Mouse (Mus musculus) A20 (cell line): Measurements from ENCODE around the gene Akap6.
A peak's percentile ranks its signal among the peaks of the same experiment; 100 is the strongest.

Experiments used
- DNase-seq: peaks from one replicate; pipeline ENCODE4 v3.0.0-alpha.2; 2011; ENCODE audit warnings: low read depth, low spot score

The Akap6 gene

GRCm38 (mm10) chr12:52781066-52781465 lies 81.9 kb downstream of the Akap6 start:
- no peak for DNase-seq

DNA sequence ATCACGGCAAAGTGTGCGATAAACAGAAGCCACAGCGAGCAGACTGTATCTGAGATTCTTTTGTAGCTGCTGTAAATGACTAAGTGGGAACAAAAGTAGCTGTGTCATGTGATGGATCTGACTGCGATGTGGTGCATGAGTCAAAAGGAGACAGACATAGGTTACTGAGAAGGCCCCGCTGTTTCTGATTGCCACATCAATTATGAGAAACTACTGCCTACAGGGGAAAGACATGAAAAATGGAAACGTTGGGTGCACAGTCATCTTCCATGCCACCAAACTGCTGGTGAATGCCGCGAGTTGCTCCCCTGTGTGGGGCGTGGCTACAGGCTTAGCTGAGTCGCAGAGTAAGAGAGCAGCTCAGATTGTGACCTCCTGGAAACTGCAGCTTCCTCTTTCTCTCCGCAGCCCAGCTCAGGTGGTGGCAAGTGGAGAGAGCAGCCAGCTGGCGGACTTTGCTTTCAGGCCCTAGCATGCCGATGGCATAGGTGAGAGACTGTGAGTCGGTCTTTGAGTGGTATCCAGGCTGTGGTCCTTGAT lies 83.8 kb downstream of the Akap6 start:
- DNase-seq = peak; percentile 91

DNA sequence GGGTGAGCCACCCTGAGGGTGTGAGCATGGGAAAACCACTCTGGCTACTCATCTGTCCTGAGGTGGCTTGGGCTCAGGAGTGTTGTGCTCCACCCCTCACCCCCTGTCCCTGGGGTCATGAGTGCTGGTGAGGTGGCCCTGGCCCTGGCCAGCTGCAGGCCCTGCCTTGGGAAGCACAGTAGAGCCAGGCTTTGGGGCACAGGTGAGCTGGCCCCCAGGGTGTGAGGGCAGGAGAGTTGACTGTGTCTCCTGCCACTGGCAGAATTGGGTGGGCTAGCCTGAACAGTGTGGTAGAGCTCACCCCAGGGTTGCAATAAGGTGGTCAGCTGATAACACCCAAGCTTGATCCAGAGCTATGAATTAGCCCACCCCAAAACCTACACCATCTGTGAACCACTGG lies 86.0 kb downstream of the Akap6 start:
- no peak for DNase-seq

- DNase-seq = no peak
Observed at GRCm38 (mm10) chr12:52790350-52790768, 91.2 kb downstream of the Akap6 start.

- DNase-seq = no peak
Observed at GRCm38 (mm10) chr12:52794131-52794530, 94.9 kb downstream of the Akap6 start.

DNA sequence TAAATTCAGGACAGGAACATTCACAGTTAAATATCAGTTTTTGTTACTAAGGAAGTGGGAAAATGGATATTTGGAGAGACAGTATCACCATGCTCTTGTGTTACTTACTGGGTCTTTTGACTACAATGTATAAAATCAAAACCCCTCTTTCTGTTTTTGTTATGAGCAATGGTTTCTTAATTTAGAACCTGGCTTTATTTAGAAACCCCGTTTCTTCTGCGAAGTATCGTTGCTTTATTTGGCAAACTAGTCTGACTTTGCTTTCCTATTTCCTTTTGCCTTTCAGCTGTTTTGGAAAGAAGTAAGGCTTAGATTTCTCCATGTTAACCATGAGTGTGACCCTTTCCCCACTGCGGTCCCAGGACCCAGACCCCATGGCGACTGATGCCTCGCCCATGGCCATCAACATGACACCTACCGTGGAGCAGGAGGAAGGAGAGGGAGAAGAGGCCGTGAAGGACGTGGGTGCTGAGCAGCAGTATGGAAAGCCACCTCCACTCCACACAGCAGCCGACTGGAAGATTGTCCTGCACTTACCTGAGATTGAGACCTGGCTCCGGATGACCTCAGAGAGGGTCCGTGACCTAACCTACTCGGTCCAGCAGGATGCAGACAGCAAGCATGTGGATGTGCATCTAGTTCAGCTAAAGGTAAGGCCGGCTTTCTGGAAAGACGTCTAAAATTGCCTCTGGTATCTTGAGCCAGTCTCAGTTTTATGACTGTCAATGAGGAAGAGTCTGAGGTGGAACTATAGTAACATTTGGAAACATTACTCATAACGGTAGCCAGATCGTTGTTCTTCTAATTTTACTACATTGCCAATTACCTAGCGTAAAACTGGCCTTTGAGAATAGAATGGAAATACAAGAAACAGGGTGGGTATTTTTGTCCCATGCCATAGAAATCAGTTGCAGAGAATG lies 96.6 kb downstream of the Akap6 start:
- DNase-seq = no peak

DNA sequence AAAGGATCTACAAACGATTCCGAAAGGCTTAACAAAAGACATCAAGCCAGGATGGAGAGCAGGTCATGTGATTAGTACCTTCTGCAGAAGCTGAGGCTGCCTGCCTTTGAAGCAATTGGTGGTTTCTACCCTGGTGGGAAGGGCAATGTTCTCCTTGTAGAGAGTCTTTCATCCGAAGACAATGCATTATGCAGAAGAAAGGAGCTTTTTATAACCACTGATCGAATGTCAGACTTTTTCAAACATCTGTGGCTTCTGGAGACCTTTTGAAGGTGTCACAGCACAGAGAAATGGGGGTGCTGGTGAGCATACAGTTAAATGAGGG lies 97.2 kb downstream of the Akap6 start:
- DNase-seq = no peak

GRCm38 (mm10) chr12:52799717-52800116 lies 100.5 kb downstream of the Akap6 start:
- no peak for DNase-seq

DNA sequence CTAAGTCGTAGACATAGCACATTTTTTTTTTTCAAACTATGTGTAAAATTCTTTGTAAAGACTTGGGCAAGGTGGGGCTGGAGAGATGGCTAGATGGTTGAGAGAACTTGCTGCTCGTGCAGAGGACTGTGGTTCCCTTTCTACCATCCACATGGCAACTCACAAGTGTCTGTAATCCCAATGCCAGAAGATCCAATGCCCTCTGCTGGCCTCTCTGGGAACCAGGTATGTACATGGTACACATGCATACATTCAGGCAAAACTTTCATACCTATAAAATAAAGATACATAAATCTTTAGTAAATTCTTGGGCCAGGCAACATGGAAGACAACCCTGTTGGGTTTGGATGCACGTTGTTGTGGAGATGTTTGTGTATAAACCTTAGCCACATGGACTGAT lies 107.1 kb downstream of the Akap6 start:
- no peak for DNase-seq

GRCm38 (mm10) chr12:52818588-52818987 lies 119.4 kb downstream of the Akap6 start:
- DNase-seq = no peak

DNA sequence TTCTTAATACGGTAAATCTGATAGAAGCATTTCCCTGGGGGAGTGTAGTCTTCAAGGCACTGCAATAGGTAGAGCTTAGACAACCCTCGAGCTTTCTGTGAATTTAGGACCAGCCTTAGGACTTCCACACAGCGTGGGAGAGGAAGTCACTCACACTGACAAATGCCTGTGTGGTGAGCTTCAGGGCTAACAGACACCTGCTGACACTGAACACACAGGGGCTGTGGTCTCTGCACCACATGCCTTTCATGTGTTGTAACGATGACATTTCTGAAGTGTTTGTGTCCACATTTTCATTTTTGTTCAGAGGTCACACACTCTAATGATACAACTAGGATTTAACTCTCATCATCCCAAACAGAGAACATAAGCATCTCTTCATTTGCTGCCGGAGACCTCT lies 125.6 kb downstream of the Akap6 start:
- DNase-seq = no peak

DNA sequence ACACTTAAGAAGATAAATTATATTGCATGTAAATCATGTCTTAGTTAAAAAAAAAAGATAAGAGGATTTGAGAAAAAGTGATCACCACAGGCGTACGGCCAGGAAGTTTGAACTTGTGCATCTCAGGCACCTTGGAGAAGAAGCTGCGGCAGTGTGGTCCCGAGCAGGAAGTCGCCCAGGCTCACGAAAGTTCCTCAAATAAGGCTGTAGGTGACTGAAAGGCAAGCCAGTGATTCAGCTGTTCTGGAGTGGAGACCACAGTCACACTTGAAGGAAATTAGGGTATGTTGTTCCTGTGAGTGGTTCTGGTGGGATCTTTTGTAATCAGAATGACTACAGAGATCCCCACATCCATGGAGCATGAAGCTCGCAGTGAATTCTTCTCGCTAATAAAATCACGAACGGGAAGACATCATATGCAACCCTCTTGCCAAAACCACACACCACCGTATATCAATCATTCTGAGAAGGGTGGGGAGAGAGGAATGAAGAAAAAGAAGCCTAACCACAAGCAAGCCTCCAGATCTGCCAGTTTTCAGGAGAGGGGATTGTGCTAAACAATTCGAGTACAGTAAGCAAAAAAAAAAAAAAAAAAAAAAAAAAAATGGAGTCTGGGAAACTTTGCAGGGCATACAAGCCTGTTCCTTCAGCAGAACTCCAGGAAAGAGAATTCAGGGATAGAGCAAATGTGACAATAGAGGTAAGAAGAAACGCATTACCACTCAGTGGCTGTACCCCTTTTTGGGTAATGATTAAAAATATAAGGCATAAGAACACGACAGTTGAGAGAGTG lies 130.0 kb downstream of the Akap6 start:
- DNase-seq = no peak

DNA sequence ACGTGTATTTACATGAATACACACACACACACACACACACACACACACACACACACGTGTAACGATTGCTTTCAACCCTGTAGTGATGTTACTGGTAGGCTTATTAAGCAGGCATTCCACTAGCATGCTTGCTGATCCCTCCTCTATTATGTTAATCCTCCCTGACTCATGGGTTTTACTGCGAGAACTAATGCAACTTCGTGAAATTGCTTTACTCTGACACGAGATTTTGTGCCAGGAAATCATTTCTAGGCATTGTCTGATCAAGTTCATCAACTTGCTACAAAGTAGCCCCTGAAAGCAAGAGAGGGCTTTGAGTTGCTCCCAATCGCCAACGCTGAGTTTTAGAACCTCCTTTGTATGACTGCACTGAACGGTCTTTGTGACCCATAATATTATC lies 132.6 kb downstream of the Akap6 start:
- no peak for DNase-seq

- DNase-seq = peak; percentile 63
Observed at GRCm38 (mm10) chr12:52832230-52832629, 133.0 kb downstream of the Akap6 start.

GRCm38 (mm10) chr12:52833141-52833540 lies 134.0 kb downstream of the Akap6 start:
- DNase-seq = no peak

GRCm38 (mm10) chr12:52834074-52834473 lies 134.9 kb downstream of the Akap6 start:
- peak; percentile 24 for DNase-seq

DNA sequence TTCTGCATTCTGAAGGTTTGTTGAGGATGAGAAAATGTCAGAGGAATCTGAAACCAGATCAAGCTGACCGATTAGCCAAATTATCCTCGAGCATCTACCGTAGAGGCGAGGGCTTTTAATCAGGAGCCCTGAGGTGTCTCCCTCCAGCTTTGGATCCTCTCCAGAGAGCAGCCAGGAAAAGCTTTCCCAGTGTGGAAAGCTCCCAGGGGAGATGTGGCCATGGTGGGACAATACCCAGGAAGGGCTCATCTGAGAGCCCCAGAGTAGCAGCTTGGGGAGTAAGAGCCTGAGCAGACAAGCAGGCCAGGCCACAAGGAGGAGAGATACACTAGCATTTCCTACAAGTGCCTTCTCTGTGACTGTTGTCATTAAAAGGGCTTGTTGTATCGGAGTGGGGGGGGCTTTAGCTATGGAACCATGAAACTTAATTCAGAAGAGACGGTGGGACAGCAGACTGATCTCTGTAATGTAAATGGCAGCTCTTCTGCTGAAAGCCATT lies 135.6 kb downstream of the Akap6 start:
- no peak for DNase-seq

- DNase-seq = no peak
Observed at GRCm38 (mm10) chr12:52835291-52835742, 136.1 kb downstream of the Akap6 start.

- DNase-seq = no peak
Observed at GRCm38 (mm10) chr12:52835914-52836546, 136.8 kb downstream of the Akap6 start.

DNA sequence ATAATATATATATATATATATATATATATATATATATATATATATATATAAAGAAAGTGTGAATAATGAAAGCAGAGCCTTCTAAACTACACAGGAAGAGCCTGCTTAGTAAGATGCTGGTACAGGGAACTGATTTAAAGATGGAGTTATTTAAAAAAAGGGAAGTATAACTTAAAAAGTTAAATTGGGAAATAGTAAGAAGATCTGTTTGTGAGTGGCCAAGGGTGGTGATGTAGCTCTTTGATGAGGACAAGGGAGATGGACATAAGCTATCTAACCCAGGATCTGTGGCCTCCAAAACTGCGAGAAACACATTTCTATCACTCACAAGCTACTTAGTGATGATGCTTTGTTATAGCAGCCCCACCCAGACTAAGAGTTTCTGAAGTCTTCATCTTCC lies 146.8 kb downstream of the Akap6 start:
- no peak for DNase-seq

GRCm38 (mm10) chr12:52847020-52847419 lies 147.8 kb downstream of the Akap6 start:
- DNase-seq = no peak
